Mouse (Mus musculus) v-Abl transformed pro-B cells (cell line): ENCODE results near the gene Kdm2a.

Experiments used
- in situ Hi-C, 2 experiments: fragments of 400-800 bp; cut with MboI; formaldehyde crosslinking; loops; one replicate each; pipeline ENCODE4 v1.15.1; 2025; ENCODE audit not compliant: unreplicated experiment in 2 of 2

Kdm2a gene

DNA sequence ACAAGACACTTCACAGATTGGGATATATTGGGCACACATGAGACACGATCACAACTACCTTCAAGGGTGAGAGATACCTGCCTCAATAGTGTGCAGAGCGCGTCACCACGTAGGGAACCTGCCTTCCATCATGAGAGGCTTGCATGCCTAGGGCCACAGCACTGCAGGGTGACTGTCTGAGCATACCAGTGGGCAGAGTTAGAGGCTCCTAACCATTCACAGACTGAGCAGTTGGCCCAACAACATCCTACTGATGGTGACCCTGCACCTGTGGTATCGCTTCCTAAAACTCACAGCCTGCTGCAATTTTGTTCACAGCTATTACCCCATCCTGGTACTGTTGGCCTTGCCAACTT, 94.5 kb downstream of the Kdm2a start:
- in situ Hi-C loops: no loop called here

DNA sequence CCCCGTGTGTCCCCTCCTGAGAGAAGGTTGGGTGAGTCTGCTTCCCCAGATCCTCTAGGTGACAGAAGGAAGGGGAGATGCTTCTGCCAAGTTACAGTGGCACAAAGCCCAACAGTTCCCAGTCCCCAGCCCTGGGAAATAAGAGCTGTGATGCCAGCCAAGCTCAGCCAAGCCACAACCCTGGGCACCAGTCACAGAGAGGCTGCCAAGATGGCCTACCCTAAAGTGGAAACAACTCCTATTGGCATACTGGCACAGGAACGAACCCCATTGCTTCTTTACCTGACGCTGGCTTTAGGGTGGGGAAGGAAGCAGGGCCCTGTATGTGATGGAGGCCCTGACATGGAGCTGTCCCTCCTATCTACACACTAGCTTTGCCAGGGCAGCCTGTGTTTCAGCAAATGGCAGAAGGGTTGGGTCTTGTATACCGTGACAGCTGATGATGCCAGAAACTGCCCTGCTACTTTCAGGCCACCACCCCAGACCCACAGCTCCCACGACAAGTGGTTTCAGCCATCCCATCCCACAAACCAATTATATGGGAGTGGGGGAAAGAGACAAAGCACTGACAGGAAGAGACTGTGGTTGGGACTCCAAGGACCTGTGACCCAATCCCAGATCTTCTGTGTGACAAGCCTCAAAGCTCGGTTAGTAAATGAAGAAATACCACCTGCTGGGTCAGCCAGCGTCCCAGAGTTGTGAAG, 95.0 kb downstream of the Kdm2a start:
- in situ Hi-C loops: no loop called here

DNA sequence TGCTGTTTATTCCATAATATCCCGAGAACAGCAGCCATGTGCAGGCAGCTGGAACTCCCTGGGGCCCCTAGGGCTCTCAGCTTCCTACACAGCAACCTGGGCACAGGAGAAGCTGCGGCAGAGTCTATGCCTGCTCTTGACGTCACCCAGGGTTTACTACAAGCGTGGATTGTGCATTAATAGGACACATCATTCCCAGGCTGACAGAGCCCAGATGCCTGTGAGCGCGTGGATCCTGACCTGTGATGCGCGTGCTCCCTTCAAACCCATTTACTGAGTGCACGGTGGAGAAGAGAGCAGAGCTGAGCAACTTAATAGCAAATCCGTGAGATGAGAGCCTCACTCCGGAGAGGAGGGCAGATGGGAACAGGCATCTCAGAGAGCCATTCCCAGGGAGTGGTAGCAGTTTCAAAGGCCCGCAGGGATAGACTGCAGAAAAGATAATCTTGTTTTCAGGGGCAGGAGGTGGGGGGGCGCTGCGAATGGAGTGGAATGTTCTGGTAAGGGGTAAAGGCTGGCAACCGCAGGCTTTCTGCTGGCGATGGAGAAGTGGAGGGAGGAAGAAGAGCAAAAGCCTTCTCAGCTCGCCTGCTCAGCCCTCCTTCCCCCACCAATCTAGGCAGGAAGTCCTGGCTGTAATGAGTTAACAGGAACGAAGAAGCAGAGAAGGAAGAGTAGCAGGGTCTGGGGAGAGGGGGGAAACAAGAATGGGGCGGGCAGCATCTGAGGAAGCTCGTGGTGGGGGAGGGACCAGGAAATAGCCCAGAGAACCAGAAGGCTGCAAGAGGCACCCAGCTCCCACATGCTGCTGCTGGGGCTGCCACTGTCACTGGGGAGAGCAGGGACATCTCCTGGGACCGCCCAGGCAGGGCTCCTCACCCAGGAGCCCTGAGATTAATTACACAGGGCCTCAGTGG, 96.1 kb downstream of the Kdm2a start:
- in situ Hi-C loops: no loop called here

DNA sequence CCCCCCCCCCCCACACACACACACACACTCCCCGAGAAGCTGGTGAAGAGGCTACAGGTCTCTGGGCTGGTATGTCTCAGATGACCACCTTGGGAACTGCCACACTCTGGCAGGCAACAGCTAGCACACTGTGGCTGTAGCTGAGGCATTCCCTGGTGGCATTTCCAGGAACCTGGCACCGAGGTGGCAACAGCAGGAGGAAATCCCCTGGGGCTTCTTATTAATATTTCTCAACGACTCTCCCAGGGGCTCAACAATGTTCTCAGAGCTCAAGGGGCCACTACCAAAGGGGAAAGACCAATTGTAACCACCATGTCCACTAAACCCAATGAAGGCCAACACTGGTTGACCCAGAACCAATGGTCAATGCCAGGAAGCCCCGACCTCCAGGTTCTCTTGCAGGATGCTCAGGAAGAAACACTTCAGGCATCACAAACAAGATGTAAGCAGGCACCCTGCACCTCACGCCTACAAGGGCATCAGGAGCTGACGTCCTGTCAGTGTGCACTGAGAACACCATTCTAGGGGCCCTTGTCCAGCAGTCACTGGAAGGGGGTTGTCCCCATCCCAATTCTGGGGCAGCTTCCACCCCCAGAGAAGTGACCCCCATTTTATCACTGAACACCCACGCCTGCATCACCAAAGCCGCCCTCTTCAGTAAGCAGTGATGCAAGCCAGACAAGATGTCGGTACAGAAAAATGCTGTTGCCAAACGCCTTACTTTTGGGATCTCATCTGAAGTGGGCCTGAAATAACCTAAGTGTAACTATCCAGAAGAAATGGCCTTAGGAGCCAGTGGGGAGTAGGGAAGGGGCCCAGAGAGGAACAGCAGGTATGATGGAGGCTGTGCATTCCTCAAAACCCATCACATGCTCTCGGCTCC, 97.0 kb downstream of the Kdm2a start:
- in situ Hi-C loops: no loop called here

GRCm38 (mm10) chr19:4300271-4300704, 97.8 kb downstream of the Kdm2a start:
- in situ Hi-C loops: no loop called here

DNA sequence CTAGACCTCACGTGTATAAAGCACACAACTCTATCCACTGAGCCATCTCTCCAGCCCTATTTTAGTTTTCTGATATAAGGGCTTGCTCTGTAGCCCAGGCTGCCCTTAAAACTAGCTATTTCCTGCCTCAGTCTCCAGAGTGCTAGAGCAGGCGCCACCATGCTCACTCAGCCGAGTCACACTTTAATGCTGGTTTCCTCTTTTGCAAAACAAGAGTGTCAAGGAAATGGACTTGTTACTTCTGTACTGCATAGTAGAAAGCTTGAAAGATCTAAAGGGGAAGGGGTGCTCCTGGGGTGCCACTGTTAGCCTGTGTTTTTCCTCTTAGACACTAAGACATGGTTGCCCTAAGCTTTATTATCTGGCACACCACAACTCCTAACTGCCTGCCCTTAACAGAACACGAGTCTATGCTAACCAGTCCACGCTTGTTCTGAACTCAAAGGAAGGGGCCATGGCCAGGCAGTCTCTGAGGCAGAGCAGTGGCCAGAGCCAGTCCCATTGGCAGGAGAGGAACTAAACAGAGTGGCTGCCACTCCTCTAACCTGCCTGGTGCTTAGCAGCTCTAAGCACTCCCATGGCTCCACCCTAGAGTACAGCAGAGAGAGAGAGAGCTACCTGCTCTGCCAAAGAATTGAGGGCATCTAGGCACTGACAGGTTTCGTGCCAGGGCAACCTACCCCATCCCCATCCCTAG, 98.4 kb downstream of the Kdm2a start:
- in situ Hi-C loops: loop anchor here in 1 of 2 experiments (10.0 kb wide), 1 partner anchor 365 kb away; the partner anchor contains the start of gene Unc93b1

DNA sequence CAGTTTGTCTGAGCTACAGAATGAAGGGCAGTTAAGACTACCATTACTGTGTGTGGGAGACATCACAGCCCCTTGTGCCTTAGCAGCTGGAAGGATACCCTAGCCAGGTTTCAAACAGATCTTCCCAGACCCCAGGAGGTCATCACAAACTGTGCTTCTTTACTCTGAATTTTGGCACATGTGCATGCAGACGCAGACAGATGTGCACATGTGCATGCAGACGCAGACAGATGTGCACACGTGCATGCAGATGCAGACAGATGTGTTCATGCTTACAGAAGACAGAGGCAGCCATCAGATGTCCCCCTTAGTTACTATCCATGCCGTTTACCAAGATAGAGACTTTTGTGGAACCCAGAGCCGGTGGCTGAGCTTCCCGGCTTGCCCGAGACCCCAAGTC, 99.0 kb downstream of the Kdm2a start:
- in situ Hi-C loops: loop anchor here in 1 of 2 experiments (10.0 kb wide), 1 partner anchor 364 kb away; the partner anchor contains the start of gene Unc93b1

- in situ Hi-C loops: loop anchor here in 1 of 2 experiments (10.0 kb wide), 1 partner anchor 364 kb away; the partner anchor contains the start of gene Unc93b1
Observed at GRCm38 (mm10) chr19:4298322-4299121, 99.6 kb downstream of the Kdm2a start.

GRCm38 (mm10) chr19:4297851-4298250, 100.2 kb downstream of the Kdm2a start:
- in situ Hi-C loops: loop anchor here in 1 of 2 experiments (10.0 kb wide), 1 partner anchor 363 kb away; the partner anchor contains the start of gene Unc93b1

- in situ Hi-C loops: loop anchor here in 1 of 2 experiments (10.0 kb wide), 1 partner anchor 362 kb away; the partner anchor contains the start of gene Unc93b1
Observed at GRCm38 (mm10) chr19:4296611-4297010, 101.5 kb downstream of the Kdm2a start.

DNA sequence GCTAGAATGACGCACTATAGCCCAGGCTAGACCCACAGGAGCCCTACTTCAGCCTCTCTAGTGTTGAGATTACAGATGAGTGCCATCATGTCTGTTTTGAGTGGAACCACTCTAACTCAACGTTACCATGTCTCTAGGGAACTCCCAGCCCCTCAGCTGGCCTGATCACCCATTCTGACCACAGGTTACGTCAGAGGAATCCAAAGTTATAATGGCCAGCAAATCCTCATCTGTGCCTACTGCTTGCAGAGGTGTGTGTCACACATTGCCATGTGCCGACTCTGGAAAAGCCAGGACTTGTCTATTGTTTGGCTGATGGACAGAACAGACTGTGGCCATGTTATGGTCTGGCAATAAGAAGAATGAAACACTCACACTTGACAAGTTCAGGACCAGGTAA, 102.7 kb downstream of the Kdm2a start:
- in situ Hi-C loops: loop anchor here in 1 of 2 experiments (10.0 kb wide), 1 partner anchor 361 kb away; the partner anchor contains the start of gene Unc93b1

- in situ Hi-C loops: loop anchor here in 1 of 2 experiments (10.0 kb wide), 1 partner anchor 360 kb away; the partner anchor contains the start of gene Unc93b1
Observed at GRCm38 (mm10) chr19:4294381-4295097, 103.5 kb downstream of the Kdm2a start.

GRCm38 (mm10) chr19:4291161-4291560, 106.9 kb downstream of the Kdm2a start:
- in situ Hi-C loops: loop anchor here in 1 of 2 experiments (10.0 kb wide), 1 partner anchor 356 kb away; the partner anchor contains the start of gene Unc93b1

DNA sequence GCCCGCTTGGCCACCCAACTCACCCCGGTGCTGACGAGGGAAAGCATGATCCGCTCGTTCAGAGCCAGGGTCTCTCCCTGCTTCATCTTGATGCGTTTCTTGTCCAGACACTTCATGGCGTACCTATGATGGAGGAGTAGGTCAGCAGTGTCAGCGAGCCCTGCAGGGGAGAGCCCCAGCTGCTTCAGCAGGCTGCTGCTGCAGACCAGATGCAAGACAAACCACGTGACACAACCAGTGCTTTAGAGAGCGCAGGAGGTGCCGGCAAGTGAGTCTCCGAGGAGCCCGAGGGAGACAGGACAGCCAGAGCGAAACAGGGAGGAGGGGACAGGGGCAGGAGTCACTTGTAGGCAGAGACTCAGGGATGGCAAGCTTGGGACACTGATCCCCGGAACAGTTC, 107.3 kb downstream of the Kdm2a start:
- in situ Hi-C loops: loop anchor here in 1 of 2 experiments (10.0 kb wide), 1 partner anchor 356 kb away; the partner anchor contains the start of gene Unc93b1

- in situ Hi-C loops: no loop called here
Observed at GRCm38 (mm10) chr19:4283653-4284052, 114.4 kb downstream of the Kdm2a start.

DNA sequence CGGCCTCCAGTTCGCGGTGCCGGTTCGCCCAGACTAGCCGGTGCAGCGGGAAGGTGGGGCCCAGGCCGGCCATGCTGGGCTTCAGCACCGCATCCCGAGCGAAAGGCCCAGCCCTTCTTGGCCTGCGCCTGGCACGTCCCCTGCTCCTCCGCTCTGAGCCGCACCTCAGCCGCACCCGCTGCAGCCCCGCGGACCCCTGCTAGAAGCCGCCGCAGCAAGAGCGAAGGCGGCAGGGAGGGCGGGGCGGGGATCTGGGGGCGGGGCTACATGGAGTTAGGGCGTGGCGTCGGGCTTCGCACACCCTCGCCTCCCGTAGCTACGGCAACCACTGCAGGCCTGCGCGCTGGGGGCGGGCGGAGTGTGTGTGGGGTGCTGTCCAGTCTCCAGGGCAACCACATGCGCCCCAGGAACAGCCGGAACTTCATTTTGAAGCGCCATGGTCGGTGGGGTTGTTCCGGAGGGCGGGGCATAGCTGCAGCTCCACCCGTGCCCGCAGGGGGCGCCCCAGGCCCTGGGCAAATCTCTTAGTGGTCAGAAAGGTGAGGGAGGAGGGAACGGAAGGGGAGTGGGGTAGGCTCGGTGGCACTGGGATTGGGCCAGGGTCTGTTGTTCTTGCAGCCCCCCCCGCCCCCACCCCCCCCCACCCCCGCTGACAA, 115.1 kb downstream of the Kdm2a start, which contains the start of gene Ankrd13d:
TSS of gene Ankrd13d (minus strand) at position 240 of the 656 bp plus-strand sequence.
- in situ Hi-C loops: no loop called here

DNA sequence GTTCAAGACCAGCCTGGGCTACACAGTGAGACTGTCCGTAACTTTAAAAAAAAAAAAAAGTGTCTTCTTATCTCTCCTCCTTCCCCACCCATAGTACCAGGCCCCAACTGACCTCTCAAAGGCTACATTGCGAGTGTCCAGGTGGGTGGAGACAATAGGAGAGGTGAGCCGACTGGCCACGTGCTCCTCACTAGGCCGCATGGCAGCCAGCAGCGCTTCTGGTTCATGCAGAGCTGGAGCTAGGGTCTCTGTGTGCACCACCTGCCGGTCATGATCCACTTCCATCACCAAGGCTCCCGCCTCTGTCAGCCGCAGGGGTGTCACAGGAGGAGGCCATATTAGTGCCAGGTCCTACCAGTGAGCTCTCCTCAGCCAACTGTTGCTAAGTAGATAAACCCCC, 117.7 kb downstream of the Kdm2a start:
- in situ Hi-C loops: no loop called here
